Mouse (Mus musculus): ENCODE measurements at regions not wholly inside any gene's neighbourhood (a gene's known extent, or its start where the extent isn't known, plus 50 kb on each side); places are given as distances from the start of the nearest gene placed in this dataset.
A peak's percentile ranks its signal among the peaks of the same experiment; 100 is the strongest.

DNA sequence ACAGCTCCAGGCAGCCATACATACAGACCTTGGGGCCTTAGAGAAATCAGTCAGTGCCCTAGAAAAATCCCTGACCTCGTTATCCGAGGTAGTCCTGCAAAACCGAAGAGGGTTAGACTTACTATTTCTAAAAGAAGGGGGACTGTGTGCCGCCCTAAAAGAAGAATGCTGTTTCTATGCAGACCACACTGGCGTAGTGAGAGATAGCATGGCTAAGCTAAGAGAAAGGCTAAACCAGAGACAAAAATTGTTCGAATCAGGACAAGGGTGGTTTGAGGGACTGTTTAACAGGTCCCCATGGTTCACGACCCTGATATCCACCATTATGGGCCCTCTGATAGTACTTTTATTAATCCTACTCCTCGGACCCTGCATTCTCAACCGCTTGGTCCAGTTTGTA lies 322.2 kb downstream of the Gm29866 start:
- DNase-seq = peak; percentile 1

DNA sequence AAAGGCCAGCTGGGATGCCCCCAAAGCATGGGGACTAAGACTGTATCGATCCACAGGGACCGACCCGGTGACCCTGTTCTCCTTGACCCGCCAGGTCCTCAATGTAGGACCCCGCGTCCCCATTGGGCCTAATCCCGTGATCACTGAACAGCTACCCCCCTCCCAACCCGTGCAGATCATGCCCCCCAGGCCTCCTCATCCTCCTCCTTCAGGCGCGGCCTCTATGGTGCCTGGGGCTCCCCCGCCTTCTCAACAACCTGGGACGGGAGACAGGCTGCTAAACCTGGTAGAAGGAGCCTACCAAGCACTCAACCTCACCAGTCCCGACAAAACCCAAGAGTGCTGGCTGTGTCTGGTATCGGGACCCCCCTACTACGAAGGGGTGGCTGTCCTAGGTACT lies 323.1 kb downstream of the Gm29866 start:
- peak; percentile 2 for DNase-seq

GRCm38 (mm10) chrY:20665296-20665695 lies 328.2 kb downstream of the Gm29866 start:
- DNase-seq = peak; percentile 2

Data from gastrocnemius, postnatal 25 days (tissue).